Mouse (Mus musculus): ENCODE data around the gene Dram1.

The Dram1 gene

DNA sequence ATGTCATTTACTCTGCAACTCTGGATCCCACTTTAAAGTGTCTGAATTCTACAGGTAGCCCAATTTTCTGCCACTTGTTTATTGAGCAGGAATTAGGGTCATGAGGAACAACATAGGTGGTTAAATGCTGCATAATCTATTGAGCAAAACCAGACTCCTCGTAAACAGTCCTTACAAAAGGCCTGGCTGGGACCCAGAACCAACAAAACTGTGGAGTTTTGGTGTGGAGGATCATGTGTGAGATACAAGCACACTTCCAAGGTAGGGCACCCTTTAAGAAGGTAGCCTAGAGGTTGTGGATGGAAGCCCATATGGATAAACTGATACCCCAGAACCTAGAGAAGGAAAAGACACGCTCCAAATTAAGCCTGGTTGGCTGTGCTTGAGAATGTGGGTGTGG, 28.2 kb downstream of the Dram1 start:
- DNase-seq (ENCODE audit: low read depth), result no peak

DNA sequence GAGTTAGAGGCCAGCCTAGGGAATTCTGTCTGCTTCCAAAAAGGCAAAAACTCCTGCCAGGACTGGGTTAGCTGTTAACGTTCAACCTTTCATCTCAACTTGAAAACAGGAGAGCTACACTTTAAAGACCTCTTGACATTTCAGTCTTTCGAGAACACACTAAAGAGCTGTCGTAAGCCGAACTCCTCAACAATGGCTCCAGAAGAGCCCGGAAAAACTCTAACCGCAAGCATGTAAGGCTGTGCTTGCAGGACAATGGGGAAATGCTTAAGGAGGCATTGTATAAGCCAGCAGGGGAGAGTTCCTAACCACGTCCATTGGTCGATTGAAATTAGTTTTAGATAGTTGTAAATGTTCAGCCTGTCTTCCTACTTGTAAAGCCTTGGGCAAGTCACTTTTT, 29.1 kb downstream of the Dram1 start:
- DNase-seq (ENCODE audit: low read depth), result no peak

DNA sequence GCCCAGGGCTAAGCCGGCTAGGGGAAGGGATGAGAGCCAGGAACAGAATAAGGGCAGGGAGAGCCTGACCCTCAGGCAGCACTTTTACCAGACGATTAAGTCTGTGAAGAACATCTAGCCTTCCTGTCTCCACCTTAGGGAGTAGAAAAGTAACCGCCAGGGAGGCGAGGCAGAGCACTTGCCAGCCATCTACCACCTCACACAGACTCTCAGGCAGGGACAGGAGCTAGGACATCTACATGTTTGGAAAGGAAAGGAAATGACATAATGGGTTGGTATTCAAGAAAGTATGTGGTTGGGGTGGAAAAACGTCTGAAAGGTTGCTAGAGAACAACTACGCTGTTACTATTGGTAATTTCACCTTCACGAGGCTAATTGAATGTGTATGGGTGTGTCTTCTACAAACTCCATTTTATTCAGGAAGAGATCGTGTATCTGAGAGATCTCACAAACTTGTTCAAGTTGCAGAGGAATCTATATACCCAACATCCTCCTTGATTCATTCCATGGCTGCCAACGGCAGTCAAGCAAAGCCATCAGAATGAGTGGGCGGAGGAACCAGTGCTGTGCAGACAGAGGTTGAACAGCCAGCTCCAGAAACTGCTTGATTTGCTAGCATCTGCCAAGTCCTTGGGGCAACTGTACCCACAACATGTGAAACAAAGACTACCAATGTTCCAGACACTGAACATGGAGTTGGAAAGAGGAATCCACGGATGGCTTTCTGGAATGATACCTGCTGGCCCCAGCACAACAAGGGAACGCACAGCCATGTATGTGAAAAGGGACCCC, 32.2 kb downstream of the Dram1 start:
- DNase-seq (ENCODE audit: low read depth), result no peak

DNA sequence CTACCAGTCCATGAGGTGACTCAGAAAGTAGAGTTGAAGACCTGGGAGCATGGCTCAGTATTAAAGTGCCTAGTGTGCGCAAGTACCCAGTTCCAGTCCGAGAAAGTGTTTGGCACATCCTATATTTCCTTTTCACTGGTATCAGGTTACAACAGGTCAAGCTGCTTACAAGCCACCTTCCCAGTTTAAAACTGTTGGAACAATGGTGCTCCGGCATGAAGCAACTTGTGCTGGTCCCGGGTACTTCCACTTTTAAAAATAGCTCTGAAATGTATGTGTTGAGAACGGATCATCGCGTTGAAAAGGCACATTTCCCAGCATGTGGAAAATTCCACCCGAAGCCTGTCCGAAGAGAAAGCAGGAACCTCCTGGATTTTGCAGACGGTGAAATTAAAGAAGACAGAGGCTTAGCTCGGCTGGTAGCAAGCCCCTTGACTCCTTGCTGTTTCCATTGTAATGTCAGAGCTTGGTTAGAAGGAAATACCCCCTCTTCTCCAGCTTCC, 32.9 kb downstream of the Dram1 start:
- DNase-seq (ENCODE audit: low read depth), result no peak

DNA sequence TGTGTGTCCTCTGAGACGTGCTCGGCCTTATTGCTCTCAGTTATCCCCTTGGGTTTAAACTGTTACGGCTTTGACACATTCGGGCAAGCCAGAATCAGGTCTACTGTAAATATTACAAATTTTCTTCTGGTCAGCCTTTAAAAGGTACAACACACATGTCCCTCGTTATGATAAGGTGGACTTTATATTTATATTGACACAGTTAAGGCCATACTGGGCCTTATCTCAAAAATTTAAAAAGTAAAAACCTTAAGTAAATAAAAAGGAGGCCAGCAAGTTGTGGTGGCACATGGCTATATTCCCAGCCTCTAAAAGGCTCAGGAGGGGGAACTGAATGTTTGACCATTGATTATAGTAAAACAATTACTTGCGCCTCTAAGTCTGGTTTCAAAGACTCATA, 37.5 kb downstream of the Dram1 start:
- no peak for DNase-seq (ENCODE audit: low read depth)

DNA sequence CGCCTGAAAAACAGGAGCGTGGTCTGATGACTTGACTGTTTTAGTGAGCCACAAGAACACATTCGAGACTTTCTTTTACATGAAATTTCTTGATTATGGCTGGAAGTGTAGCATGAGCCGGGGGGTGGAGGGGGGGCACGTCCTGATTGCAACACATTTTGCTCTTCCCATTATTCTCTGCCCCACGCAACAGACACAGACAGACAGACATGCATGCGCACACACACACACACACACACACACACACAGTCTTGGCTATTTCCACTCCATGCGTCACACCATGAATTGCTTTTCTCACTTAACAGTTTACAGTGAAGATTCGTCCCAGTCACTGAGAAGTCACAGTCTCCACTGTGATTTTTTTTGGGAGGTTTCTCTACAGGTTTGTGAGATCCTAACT, 38.2 kb downstream of the Dram1 start:
- no peak for DNase-seq (ENCODE audit: low read depth)

DNA sequence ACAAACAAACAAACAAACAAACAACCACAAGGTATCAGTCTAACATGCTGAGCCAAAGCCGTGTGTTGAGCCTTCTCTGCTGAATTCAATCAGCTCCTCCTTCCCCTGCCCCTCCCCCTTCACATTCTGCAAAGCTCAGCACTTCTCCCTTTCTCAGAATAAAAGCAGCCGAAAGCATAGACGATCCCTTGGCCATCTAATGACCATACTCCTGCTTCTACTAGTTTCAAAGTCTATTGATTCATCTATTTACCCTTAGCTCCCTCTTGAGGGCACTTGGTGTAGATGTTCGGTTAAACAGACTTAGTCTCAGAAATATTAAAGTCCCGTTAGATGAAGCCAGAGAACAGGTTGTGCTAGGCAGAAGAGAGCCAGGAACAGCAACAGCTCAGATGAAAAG, 48.2 kb downstream of the Dram1 start:
- peak; percentile 30 for DNase-seq (ENCODE audit: low read depth)

DNA sequence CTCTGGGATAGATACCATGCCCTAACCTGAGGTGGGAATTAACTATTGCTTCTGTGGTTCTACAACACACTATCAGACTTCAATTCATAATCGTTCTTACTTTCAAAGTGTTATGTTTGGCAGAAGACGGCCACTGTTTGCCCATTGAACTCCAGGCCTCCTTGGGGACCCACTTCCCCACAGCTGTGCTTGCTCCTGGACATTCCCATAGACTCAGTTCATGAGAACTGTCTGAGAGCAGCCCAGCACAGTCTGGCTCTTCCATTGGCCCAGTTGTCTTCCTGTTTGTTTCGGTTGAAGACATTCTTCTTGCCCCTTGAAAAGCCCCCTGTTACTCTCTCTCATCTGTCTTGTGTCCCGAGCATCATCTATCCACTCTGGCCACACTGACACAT, 50.8 kb downstream of the Dram1 start:
- no peak for DNase-seq (ENCODE audit: low read depth)

DNA sequence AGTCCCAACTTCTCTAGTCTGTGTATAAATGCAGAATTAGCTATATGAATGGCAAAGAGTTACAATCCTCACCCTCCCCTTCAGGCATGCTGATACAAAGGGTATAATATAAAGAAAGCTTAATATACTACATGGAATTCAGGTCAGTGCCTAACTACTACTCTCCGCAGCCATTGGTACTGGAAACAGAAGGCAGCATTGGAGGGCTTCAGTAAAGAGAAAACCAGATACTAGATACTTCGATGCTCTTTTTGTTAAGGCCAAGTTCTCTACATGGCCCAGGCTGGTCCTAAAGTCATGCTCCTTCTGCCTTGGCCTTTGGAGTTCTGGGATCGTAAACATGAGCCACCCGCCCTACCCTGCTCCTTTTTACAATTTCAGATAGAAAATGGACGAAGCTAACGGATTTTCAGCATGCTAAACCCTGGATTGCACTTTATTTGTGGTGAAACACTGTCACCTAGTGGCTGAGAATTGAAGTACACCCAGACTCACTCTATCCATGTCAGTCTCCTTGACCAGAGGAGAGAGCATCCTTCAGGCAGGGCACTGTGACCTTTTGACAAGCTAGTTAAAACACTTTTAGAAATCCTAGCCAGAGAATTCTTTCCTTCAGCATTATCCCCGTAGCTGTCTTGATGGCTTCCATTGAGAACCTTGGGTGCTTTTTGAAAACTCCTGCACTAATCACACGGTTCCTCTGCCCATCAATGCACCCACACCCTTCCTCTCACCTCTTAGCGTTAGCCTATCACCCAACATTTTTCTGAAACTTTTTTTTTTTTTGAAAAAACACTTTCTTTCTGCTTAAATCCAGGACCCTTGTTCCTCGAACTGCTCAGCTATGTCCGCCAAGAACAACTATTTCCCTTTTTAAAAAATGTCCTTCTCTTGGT, 51.5 kb downstream of the Dram1 start:
- peak; percentile 81 for DNase-seq (ENCODE audit: low read depth)

DNA sequence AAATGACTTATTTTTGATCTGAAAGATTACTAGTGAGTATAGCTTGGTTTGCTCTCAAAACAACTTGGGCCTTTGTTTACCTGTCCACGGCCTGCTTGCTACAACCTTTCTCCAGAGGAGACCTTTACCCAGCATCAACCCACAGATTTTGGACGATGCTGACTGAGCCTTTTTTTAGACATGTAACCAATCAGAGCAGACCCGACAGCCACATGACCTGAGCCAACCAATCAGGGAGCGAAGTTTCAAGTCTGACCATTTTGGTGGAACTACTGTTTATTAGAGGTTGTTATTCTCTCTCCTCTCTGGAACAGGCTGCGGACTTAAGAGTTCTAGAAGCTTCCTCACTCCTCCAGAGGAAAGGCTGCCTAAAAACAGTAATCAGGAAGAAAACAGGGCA, 57.1 kb downstream of the Dram1 start:
- DNase-seq (ENCODE audit: low read depth), result no peak

DNA sequence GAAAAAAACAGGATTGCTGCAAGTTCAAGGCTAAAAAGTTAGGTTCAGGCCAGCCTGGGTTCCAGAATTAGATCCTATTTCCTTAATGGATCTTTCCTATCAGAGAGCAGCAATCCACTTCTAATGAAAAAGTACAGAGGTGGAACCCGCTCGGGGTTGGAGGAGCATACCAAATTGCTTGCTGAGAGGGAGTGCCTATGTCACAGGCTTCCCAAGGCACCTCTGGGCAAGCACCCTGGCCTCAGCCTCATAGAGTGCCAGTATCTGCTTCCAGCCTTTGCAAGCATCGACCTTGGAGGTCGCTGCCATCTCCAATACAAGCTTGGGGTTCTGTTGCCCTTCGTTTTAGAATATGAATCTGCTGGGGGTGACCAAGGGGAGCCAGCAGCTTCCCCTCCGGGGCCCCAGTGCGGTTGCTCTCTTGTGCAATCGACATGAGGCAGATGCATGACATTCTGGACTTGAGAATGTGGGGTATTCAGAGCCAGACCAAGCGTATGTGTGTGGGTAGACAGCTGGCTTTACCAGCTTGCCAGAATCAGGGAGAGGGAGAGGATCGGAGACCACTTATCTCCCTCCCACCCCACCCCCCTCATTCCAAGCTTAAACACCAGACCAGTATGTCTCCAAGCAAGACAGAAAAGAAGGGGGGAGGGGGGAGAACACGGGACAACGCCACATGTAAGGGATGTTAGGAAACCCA, 58.0 kb downstream of the Dram1 start:
- DNase-seq (ENCODE audit: low read depth), result no peak

DNA sequence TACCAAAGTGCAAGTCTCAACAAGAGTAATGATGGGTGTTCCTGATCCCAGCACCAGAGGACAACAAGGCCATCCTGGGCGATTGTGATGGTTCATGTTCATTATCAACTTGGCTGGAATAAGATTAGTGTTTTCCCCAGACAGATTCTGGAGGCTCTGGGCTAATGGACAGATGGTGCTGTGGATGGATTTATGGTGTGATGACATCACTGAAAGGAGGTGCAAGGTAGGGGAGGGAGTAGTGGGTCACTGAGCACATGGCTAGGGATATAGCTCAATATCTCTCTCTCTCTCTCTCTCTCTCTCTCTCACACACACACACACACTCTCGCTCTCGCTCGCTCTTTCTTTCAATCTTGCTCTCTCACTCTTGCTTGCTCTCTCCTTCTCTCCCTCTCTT, 60.7 kb downstream of the Dram1 start:
- DNase-seq (ENCODE audit: low read depth), result no peak

DNA sequence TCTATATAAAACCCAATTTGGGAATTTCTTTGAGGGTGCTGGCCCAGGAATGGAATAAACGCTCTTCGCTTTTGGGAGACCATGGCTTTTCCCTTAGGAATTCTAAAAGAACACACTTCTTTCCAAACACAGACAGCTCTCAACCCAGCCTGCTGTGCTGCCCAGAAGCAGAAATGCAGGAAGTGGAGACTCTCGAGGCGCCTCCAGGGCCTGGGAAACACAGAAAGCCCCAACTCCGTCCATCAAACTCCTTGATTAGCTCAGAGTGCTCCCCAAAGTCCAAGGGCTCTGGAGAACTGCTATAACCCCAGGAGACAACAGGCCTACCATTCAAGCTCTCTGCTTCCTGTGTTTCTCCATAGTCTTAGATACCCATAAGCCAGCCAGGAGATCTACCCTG, 61.7 kb downstream of the Dram1 start:
- DNase-seq (ENCODE audit: low read depth), result no peak

DNA sequence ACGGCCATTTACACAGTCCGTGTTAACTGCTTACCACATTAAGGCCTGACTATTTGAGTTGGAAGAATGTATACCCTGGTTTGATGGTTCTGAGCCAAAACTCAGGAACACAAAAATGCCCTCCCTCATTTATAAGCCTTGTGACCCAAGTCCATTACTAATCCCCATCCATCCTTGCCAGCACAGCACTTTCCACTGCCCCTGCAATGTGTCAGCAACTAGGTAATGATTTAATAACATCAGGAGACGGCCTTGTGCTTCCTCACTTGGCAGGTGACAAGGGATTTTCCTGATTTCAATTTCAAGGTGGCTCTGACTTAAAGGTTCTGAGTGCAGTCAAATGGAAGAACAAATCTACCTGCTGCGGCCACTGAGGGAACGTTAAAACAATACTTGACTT, 64.0 kb downstream of the Dram1 start:
- DNase-seq (ENCODE audit: low read depth), result no peak

DNA sequence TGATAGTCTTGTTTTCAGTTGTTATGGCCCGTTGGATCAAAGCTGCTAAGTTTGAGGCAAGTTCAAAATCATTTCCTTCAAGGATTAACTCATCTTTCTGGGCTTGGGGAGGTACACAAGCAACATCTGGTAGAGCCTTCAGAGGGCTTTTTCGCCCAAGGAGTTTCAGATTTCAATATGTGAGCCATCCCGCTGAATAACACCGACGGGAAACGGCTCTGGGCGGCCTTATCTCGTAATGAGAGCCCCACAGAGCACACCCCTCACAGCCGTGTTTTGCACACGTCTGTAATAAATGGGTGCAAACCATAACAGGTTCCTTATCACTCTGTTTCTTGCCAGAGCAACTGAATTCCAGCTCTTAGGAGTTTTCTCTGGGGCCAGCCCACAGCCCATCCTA, 69.0 kb downstream of the Dram1 start:
- DNase-seq (ENCODE audit: low read depth), result no peak

DNA sequence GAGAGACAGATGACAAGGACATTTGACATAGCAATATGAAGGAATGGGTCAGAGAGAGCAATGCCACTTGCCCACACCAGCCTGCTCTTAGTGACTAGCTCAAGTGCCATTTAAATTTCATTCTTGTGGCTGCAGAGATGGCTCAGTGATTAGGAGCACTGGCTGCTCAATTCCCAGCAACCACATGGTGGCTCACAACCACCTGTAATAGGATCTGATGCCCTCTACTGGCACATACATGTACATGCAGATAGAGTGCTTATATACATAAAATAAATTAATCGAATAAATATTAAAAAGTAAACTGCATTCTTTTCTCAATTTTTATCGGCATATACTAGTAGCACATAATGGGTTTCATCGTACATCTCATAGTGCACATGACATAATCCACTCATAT, 72.6 kb downstream of the Dram1 start:
- DNase-seq (ENCODE audit: low read depth), result peak; percentile 4

DNA sequence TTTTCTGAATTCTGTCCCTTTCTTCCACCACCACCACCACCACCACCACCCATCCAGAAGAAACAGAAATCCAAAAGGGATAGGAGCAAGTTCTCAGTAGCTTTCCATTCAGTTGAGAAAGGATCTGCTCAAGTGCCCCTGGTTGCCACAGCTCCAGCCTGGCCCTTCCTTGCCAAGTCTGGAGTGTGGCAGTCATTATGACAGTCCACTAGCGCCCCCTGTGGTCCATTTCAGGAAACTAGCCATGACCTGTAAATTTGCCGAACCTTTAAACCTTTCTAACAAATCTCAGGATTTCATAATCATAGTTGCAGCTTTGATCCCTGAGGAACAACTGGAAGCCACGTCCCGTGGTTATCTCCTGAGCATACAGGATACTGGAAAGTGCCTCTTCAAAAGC, 74.6 kb downstream of the Dram1 start:
- DNase-seq (ENCODE audit: low read depth), result peak; percentile 63

DNA sequence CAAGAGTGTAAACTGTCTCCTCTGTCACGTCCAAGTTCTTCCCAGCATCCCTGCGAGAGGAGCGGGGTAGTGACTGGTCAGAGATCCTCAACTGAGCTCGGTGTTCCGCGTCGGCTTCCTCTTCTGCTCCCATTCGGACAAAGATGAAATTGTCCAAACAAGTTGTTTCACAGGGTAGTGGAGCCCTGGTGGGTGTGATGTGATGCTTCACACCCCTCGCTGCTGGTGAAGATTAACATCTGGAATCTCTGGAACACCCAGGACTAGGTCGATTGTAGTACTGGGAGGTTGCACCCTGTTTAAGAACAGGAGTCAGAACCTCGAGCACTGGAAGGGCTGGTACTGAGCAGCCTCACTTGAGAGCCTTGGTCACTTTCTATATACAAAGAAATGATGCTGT, 75.8 kb downstream of the Dram1 start:
- no peak for DNase-seq (ENCODE audit: low read depth)

DNA sequence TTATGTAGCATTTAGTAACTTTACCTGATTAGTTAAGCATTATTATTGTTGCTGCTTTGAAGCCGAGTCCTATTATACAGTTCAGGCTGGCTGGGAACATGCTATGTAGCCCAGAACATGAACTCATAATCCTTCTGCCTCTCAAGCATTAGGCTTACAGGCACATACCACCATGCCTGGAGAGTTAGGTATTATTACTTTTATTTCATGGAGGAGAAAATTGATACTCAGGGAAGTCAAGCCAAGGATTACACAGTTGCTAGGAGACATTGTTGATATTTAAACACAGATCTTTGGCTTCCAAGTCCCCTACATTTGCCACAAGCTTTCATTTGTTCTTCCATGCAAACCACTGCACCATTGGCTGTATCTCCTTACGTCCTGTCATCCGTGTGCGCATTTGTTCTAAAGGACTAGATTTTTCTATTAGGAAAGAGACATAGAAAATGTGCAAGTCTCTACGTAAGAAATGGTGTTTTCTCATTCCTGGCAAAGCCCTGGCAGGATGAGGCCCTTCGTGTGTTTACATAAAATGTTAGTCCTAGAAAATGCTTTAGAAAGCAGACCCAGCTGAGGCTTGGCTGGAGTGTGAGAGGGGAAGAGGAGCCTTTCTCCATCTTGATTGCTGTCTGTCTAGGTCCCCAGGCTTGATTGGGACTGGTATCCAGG, 76.9 kb downstream of the Dram1 start:
- DNase-seq (ENCODE audit: low read depth), result no peak

DNA sequence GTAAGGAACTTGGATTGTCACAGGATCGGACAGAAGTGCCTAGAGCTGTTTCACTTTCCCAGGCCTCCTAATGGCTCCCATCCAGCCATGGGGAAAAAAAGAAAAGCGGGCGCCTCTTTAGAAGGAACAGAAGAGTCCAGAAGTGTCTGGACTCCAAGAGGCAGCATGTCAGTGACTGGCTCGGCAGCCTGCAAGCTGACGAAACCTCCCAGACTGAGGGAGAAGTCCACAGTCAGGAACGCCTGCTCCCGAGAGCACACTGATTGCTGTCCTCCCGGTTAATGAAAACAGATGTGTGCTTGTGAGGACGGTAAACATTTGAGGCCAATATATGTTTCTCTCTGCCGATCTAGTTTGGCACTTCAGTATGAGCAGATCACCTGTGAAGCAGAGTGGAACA, 81.9 kb downstream of the Dram1 start:
- DNase-seq (ENCODE audit: low read depth), result no peak

DNA sequence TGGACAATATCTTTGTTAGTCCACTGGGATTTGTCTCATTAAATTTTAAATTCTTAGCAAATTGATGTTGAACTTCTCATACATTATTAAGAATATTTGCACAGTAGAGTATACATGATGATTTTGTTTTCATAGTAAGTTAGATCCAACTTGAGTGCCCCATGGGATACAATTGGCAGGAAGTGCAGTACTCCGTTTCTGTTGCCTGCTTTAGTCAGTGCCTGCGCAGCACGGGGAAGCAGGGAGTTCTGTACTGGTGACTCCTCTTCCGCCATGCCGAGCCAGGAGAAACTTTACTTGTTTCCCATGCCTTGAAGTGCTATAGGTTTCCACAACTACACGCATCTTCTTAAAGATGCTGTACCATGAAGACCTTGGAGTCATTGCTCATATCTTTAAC, 83.8 kb downstream of the Dram1 start:
- DNase-seq (ENCODE audit: low read depth), result no peak

DNA sequence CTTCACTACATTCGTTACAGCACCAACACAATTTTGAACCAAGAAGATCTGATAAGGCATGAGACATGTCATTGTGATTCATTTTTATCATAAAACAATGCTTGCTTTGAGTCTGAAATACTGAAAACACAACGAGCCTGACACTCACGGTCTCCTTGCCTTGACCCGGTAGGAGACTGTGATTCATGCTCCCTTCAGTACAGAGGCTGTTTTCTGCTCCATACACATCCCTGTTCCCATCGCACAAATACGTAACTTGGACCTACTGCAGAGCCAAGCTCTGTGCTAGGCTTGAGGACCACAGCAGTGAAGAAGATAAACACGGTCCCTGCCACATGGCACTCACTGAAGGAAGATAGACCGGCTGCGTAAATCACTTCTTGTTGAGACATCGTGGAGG, 90.8 kb downstream of the Dram1 start:
- DNase-seq (ENCODE audit: low read depth), result no peak
